Mouse (Mus musculus): ENCODE data around the gene Sirt4. TPM values are rescaled to one million over a fixed set of nuclear protein-coding genes. Genes with fewer than 3 reads are reported as not detected.

Gene Sirt4
- total and polyA plus RNA-seq, 3 experiments: 9.3 to 27.5 (median 13.3) TPM

DNA sequence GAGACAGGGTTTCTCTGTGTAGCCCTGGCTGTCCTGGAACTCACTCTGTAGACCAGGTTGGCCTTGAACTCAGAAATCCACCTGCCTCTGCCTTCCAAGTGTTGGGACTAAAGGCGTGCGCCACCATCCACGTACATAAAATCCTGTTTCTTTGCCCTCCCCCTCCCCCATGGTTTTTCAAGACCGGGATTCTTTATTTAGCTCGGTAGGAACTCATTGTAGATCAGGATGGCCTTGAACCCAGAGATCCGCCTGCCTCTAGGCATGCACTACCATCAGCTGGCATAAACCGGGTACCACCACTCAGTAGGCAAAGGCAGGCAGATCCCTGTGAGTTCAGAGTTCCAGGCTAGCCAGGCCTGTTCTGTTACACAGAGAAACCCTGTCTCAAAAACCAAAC lies 32.4 kb upstream of the Sirt4 start:
- no peak for ATAC-seq (ENCODE audit: extremely low read depth, insufficient number of reproducible peaks, low FRiP score, poor library complexity, severe bottlenecking)
- peaks cover 13% of the 10 kb centered on the region for H3K4me1 ChIP-seq (ENCODE audit: insufficient read depth, low read depth, low read length)
- no peaks in the 10 kb centered on the region for H3K27me3 ChIP-seq (ENCODE audit: insufficient read depth, low read length)
- no peak for DNase-seq (ENCODE audit: low spot score)
- H3K36me3 ChIP-seq (replicated peaks): peaks cover 43% of the 10 kb centered on the region
- H3K9me3 ChIP-seq (replicated peaks): no peaks in the 10 kb centered on the region
- no peak for TF ChIP-seq TAL1 (conservative IDR thresholded peaks at IDR 0.05; ENCODE audit: low read depth, low read length)
- TF ChIP-seq GATA1 (IDR thresholded peaks at IDR 0.05; ENCODE audit: borderline replicate concordance, low read length): no peak
- TF ChIP-seq POLR2AphosphoS5 (IDR thresholded peaks at IDR 0.05; ENCODE audit: insufficient replicate concordance, low read depth, low read length): no peak
- no peak for TF ChIP-seq CTCF (IDR thresholded peaks at IDR 0.05; ENCODE audit: low read depth, low read length)
- no peak overlapping the region for H3K4me3 ChIP-seq (ENCODE audit: low read depth, low read length)

- ATAC-seq (ENCODE audit: extremely low read depth, insufficient number of reproducible peaks, low FRiP score, poor library complexity, severe bottlenecking) (no peak), DNase-seq (ENCODE audit: low spot score) (no peak)
- Histone ChIP-seq H3K4me1 (ENCODE audit: insufficient read depth, low read depth, low read length) (peaks cover 7% of the 10 kb centered on the region), H3K4me3 (ENCODE audit: low read depth, low read length) (no peak overlapping the region), H3K36me3 (replicated peaks) (peaks cover 43% of the 10 kb centered on the region), H3K9me3 (replicated peaks) (no peaks in the 10 kb centered on the region), H3K27me3 (ENCODE audit: insufficient read depth, low read length) (no peaks in the 10 kb centered on the region)
- no peak for TF ChIP-seq TAL1 (conservative IDR thresholded peaks at IDR 0.05; ENCODE audit: low read depth, low read length)
- TF ChIP-seq GATA2 (IDR thresholded peaks at IDR 0.05; ENCODE audit: borderline replicate concordance, low read depth, low read length): no peak
- no peak for TF ChIP-seq GATA1 (IDR thresholded peaks at IDR 0.05; ENCODE audit: borderline replicate concordance, low read length)
- TF ChIP-seq POLR2AphosphoS5 (IDR thresholded peaks at IDR 0.05; ENCODE audit: insufficient replicate concordance, low read depth, low read length): no peak
- TF ChIP-seq CTCF (IDR thresholded peaks at IDR 0.05; ENCODE audit: low read depth, low read length): no peak
Observed at GRCm38 (mm10) chr5:115516081-115516907, 31.8 kb upstream of the Sirt4 start.

DNA sequence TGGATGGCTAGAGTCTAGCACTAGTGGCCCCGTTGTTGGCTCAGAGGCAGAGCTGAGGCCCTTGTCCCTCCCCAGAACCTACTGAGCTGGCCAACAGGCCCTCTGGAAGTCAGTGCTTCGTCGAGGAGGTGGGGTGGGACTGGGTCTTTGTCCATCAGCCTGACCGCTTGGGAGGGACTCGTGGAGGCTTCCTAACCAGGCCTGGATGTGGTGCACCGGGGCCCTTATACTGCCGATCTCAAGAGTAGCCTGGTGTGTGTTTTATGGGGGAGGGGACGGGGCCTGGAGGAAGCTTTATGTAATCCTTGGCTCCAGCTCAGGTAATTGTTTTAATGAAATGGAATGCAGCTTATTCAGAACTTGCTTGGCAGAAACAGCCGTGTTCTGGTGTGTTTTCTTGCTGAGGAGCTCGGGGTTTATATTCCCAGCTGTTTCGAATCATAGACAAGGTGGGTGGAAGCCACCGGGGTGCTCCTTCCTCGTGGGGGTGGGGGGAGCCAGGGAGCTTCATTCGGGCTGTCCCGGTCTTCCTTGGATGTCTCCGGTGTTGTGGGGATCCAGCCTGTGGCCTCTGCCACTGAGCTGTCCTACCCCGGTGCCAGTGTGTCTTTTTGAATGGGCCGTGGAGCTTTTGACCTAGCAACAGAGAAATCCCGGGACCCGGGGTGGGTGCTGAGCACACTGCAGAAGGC lies 30.5 kb upstream of the Sirt4 start:
- ATAC-seq (ENCODE audit: extremely low read depth, insufficient number of reproducible peaks, low FRiP score, poor library complexity, severe bottlenecking) (no peak), DNase-seq (ENCODE audit: low spot score) (no peak)
- Histone ChIP-seq H3K9me3 (replicated peaks) (no peaks in the 10 kb centered on the region), H3K27me3 (ENCODE audit: insufficient read depth, low read length) (no peaks in the 10 kb centered on the region), H3K4me1 (ENCODE audit: insufficient read depth, low read depth, low read length) (peaks cover 3% of the 10 kb centered on the region; the same call in 1 of the 2 replicates), H3K4me3 (ENCODE audit: low read depth, low read length) (no peak overlapping the region), H3K36me3 (replicated peaks) (peaks cover 38% of the 10 kb centered on the region)
- TF ChIP-seq GATA2 (IDR thresholded peaks at IDR 0.05; ENCODE audit: borderline replicate concordance, low read depth, low read length) (no peak), GATA1 (IDR thresholded peaks at IDR 0.05; ENCODE audit: borderline replicate concordance, low read length) (no peak)

- H3K4me1 ChIP-seq (ENCODE audit: insufficient read depth, low read depth, low read length): peaks cover 3% of the 10 kb centered on the region; the same call in 1 of the 2 replicates
- H3K4me3 ChIP-seq (ENCODE audit: low read depth, low read length): no peak overlapping the region
- ATAC-seq (ENCODE audit: extremely low read depth, insufficient number of reproducible peaks, low FRiP score, poor library complexity, severe bottlenecking): no peak
Observed at GRCm38 (mm10) chr5:115514346-115514745, 29.8 kb upstream of the Sirt4 start.

GRCm38 (mm10) chr5:115513721-115514120 lies 29.2 kb upstream of the Sirt4 start:
- no peak for ATAC-seq (ENCODE audit: extremely low read depth, insufficient number of reproducible peaks, low FRiP score, poor library complexity, severe bottlenecking)
- TF ChIP-seq GATA2 (IDR thresholded peaks at IDR 0.05; ENCODE audit: borderline replicate concordance, low read depth, low read length): no peak
- TF ChIP-seq POLR2AphosphoS5 (IDR thresholded peaks at IDR 0.05; ENCODE audit: insufficient replicate concordance, low read depth, low read length): no peak
- no peak for TF ChIP-seq GATA1 (IDR thresholded peaks at IDR 0.05; ENCODE audit: borderline replicate concordance, low read length)
- no peak for TF ChIP-seq TAL1 (conservative IDR thresholded peaks at IDR 0.05; ENCODE audit: low read depth, low read length)
- H3K4me1 ChIP-seq (ENCODE audit: insufficient read depth, low read depth, low read length): peaks cover 3% of the 10 kb centered on the region; the same call in 1 of the 2 replicates

More at GRCm38 (mm10) chr5:115514346-115514745, 29.8 kb upstream of the Sirt4 start:
- DNase-seq (ENCODE audit: low spot score): no peak
- Histone ChIP-seq H3K9me3 (replicated peaks) (no peaks in the 10 kb centered on the region), H3K36me3 (replicated peaks) (peaks cover 36% of the 10 kb centered on the region), H3K27me3 (ENCODE audit: insufficient read depth, low read length) (no peaks in the 10 kb centered on the region)
- TF ChIP-seq CTCF (IDR thresholded peaks at IDR 0.05; ENCODE audit: low read depth, low read length) (no peak), GATA1 (IDR thresholded peaks at IDR 0.05; ENCODE audit: borderline replicate concordance, low read length) (no peak), TAL1 (conservative IDR thresholded peaks at IDR 0.05; ENCODE audit: low read depth, low read length) (no peak), POLR2AphosphoS5 (IDR thresholded peaks at IDR 0.05; ENCODE audit: insufficient replicate concordance, low read depth, low read length) (no peak), GATA2 (IDR thresholded peaks at IDR 0.05; ENCODE audit: borderline replicate concordance, low read depth, low read length) (no peak)

DNA sequence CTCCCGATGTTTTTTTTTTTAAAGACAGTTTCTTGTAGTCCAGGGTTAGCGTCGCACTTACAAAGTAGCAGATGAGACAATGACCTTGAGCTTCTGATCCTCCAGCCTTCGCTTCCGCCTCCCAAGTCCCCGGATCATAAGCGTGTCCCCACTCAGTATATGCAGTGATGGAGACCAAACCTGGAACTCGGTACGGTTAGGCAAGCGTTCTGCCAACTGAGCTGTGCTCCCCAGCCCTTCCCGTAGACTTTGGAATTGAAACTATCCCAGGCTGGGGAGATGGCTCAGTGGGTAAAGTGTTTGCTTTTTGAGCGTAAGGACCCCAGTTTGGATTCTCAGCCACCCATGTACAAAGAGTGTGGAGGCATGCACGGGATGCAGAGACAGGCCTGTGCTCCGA lies 28.7 kb upstream of the Sirt4 start:
- Histone ChIP-seq H3K9me3 (replicated peaks) (no peaks in the 10 kb centered on the region), H3K4me1 (ENCODE audit: insufficient read depth, low read depth, low read length) (peaks cover 3% of the 10 kb centered on the region; the same call in 1 of the 2 replicates), H3K36me3 (replicated peaks) (peaks cover 33% of the 10 kb centered on the region), H3K27me3 (ENCODE audit: insufficient read depth, low read length) (peaks cover 5% of the 10 kb centered on the region; the same call in 1 of the 2 replicates), H3K4me3 (ENCODE audit: low read depth, low read length) (no peak overlapping the region)
- TF ChIP-seq POLR2AphosphoS5 (IDR thresholded peaks at IDR 0.05; ENCODE audit: insufficient replicate concordance, low read depth, low read length) (no peak), CTCF (IDR thresholded peaks at IDR 0.05; ENCODE audit: low read depth, low read length) (no peak), GATA2 (IDR thresholded peaks at IDR 0.05; ENCODE audit: borderline replicate concordance, low read depth, low read length) (no peak)
- ATAC-seq (ENCODE audit: extremely low read depth, insufficient number of reproducible peaks, low FRiP score, poor library complexity, severe bottlenecking) (no peak), DNase-seq (ENCODE audit: low spot score) (no peak)

More at GRCm38 (mm10) chr5:115513721-115514120, 29.2 kb upstream of the Sirt4 start:
- Histone ChIP-seq H3K27me3 (ENCODE audit: insufficient read depth, low read length) (peaks cover under 1% of the 10 kb centered on the region; the same call in 1 of the 2 replicates), H3K9me3 (replicated peaks) (no peaks in the 10 kb centered on the region), H3K36me3 (replicated peaks) (peaks cover 33% of the 10 kb centered on the region), H3K4me3 (ENCODE audit: low read depth, low read length) (no peak overlapping the region)
- DNase-seq (ENCODE audit: low spot score): no peak

Measured in G1E (cell line).